20 mouse cellular contexts compared by ENCODE assay signal in genomic region chr1:174649421-174649826, GRCm38 (mm10).
DNase-seq lines count a peak whose midpoint lies in the region; ATAC-seq lines count a peak whose summit lies in the region.
"Had no signal": no experiment of that assay in that cellular context is flagged by ENCODE, and none has a peak within 500 bp of the region (broad histone marks: within the 10 kb centered on the region; RNA-seq: fewer than 3 reads in every experiment).

No protein-coding gene starts in this region.

- no peak overlapping the region for H3K4me2 ChIP-seq in forebrain, embryonic 16.5 days (ENCODE audit: low read length)
- no peak overlapping the region for H3K4me2 ChIP-seq in forebrain, embryonic 12.5 days
- no peak overlapping the region for H3K4me2 ChIP-seq in embryonic facial prominence, embryonic 11.5 days (ENCODE audit: low read depth, low read length)
- H3K4me2 ChIP-seq in hindbrain, embryonic 11.5 days (replicated peaks; ENCODE audit: low read depth, low read length): no peak overlapping the region
- no peak overlapping the region for H3K4me2 ChIP-seq in midbrain, embryonic 15.5 days
- H3K4me2 ChIP-seq: embryonic facial prominence, embryonic 12.5 days; limb, embryonic 15.5 days had no signal

- H3K9me3 ChIP-seq in forebrain, embryonic 16.5 days (ENCODE audit: control insufficient read depth, low read length): no peaks in the 10 kb centered on the region
- H3K9me3 ChIP-seq in forebrain, embryonic 12.5 days: no peaks in the 10 kb centered on the region
- H3K9me3 ChIP-seq in embryonic facial prominence, embryonic 11.5 days (replicated peaks; ENCODE audit: control insufficient read depth, low read length): no peaks in the 10 kb centered on the region
- no peaks in the 10 kb centered on the region for H3K9me3 ChIP-seq in hindbrain, embryonic 11.5 days (ENCODE audit: control insufficient read depth, low read length)
- H3K9me3 ChIP-seq in midbrain, embryonic 15.5 days: no peaks in the 10 kb centered on the region
- H3K9me3 ChIP-seq: embryonic facial prominence, embryonic 12.5 days; limb, embryonic 15.5 days had no signal

- H3K4me3 ChIP-seq in forebrain, embryonic 16.5 days (replicated peaks; ENCODE audit: low read length): no peak overlapping the region
- H3K4me3 ChIP-seq in forebrain, embryonic 12.5 days (replicated peaks): no peak overlapping the region
- H3K4me3 ChIP-seq in embryonic facial prominence, embryonic 11.5 days (ENCODE audit: low read depth, low read length): no peak overlapping the region
- H3K4me3 ChIP-seq in hindbrain, embryonic 11.5 days (ENCODE audit: low read depth, low read length): no peak overlapping the region
- H3K4me3 ChIP-seq in midbrain, embryonic 15.5 days: no peak overlapping the region
- H3K4me3 ChIP-seq: embryonic facial prominence, embryonic 12.5 days; limb, embryonic 15.5 days; megakaryocyte, embryonic 14.5 days had no signal

- peak; percentile 52 for DNase-seq in embryonic facial prominence, embryonic 11.5 days (ENCODE audit: low spot score)
- peak; percentile 25 for DNase-seq in hindbrain, embryonic 11.5 days (ENCODE audit: low spot score)
- DNase-seq in spleen, postnatal 10 days (ENCODE audit: low spot score in 2 of 2): no peak
- no peak for DNase-seq in left cerebral cortex, adult 11 months (ENCODE audit: low spot score)
- DNase-seq: adrenal gland, postnatal 36 days; B cell, adult 2 months; cerebellum, adult 9-11 months; gastrocnemius, postnatal 25 days; heart, postnatal 10 days; kidney, adult 2 months; kidney, postnatal 25 days; layer of hippocampus, adult 9-11 months; lung, postnatal 14 days; retina, postnatal 1 day had no signal

- no peaks in the 10 kb centered on the region for H3K4me1 ChIP-seq in forebrain, embryonic 16.5 days (replicated peaks; ENCODE audit: control insufficient read depth, insufficient read depth, low read length)
- peaks cover 8% of the 10 kb centered on the region for H3K4me1 ChIP-seq in forebrain, embryonic 12.5 days
- H3K4me1 ChIP-seq in embryonic facial prominence, embryonic 11.5 days (ENCODE audit: control insufficient read depth, insufficient read depth, low read length): no peaks in the 10 kb centered on the region
- H3K4me1 ChIP-seq in hindbrain, embryonic 11.5 days (replicated peaks; ENCODE audit: control insufficient read depth, insufficient read depth, low read length): no peaks in the 10 kb centered on the region
- H3K4me1 ChIP-seq in midbrain, embryonic 15.5 days: no peaks in the 10 kb centered on the region
- H3K4me1 ChIP-seq: embryonic facial prominence, embryonic 12.5 days; limb, embryonic 15.5 days; megakaryocyte, embryonic 14.5 days had no signal

- H3K36me3 ChIP-seq in forebrain, embryonic 16.5 days (ENCODE audit: control insufficient read depth, insufficient read depth): no peaks in the 10 kb centered on the region
- 0 out of 2 replicates have a peak, but pooled peaks cover 4% of the 10 kb centered on the region for H3K36me3 ChIP-seq in forebrain, embryonic 12.5 days (replicated peaks)
- H3K36me3 ChIP-seq in embryonic facial prominence, embryonic 11.5 days (replicated peaks; ENCODE audit: control insufficient read depth, insufficient read depth, low read depth, low read length): no peaks in the 10 kb centered on the region
- H3K36me3 ChIP-seq in hindbrain, embryonic 11.5 days (ENCODE audit: control insufficient read depth, insufficient read depth, low read length): no peaks in the 10 kb centered on the region
- H3K36me3 ChIP-seq in midbrain, embryonic 15.5 days (replicated peaks): no peaks in the 10 kb centered on the region
- H3K36me3 ChIP-seq: embryonic facial prominence, embryonic 12.5 days; limb, embryonic 15.5 days had no signal

- no peak overlapping the region for H3K9ac ChIP-seq in forebrain, embryonic 16.5 days (replicated peaks; ENCODE audit: low read depth, low read length)
- H3K9ac ChIP-seq in forebrain, embryonic 12.5 days: no peak overlapping the region
- no peak overlapping the region for H3K9ac ChIP-seq in embryonic facial prominence, embryonic 11.5 days (replicated peaks; ENCODE audit: low read length)
- no peak overlapping the region for H3K9ac ChIP-seq in hindbrain, embryonic 11.5 days (ENCODE audit: low read depth, low read length)
- H3K9ac ChIP-seq in midbrain, embryonic 15.5 days: no peak overlapping the region
- H3K9ac ChIP-seq: embryonic facial prominence, embryonic 12.5 days; limb, embryonic 15.5 days had no signal

- peak; percentile 55 for ATAC-seq in forebrain, embryonic 16.5 days
- no peak for ATAC-seq in forebrain, embryonic 12.5 days (ENCODE audit: low FRiP score)
- peak; percentile 48; the same call in 1 of the 2 replicates for ATAC-seq in embryonic facial prominence, embryonic 11.5 days (replicated peaks; ENCODE audit: insufficient number of reproducible peaks, low FRiP score, low TSS enrichment, low read depth)
- peak; percentile 56 for ATAC-seq in hindbrain, embryonic 11.5 days (ENCODE audit: low FRiP score)
- peak; percentile 83 for ATAC-seq in midbrain, embryonic 15.5 days (replicated peaks)

- no peak overlapping the region for H3K27ac ChIP-seq in forebrain, embryonic 16.5 days (ENCODE audit: low read length)
- H3K27ac ChIP-seq in forebrain, embryonic 12.5 days: no peak overlapping the region
- no peak overlapping the region for H3K27ac ChIP-seq in embryonic facial prominence, embryonic 11.5 days (replicated peaks; ENCODE audit: low read depth, low read length)
- H3K27ac ChIP-seq in hindbrain, embryonic 11.5 days (ENCODE audit: low read depth, low read length): peak overlapping the region; percentile 47; the same call in 1 of the 2 replicates
- peak overlapping the region; percentile 56 for H3K27ac ChIP-seq in midbrain, embryonic 15.5 days
- H3K27ac ChIP-seq: embryonic facial prominence, embryonic 12.5 days; limb, embryonic 15.5 days had no signal

- no peaks in the 10 kb centered on the region for H3K27me3 ChIP-seq in forebrain, embryonic 16.5 days (replicated peaks; ENCODE audit: control insufficient read depth, insufficient read depth, low read length)
- H3K27me3 ChIP-seq in forebrain, embryonic 12.5 days: no peaks in the 10 kb centered on the region
- H3K27me3 ChIP-seq in embryonic facial prominence, embryonic 11.5 days (ENCODE audit: control insufficient read depth, insufficient read depth, low read length): no peaks in the 10 kb centered on the region
- H3K27me3 ChIP-seq in hindbrain, embryonic 11.5 days (ENCODE audit: control insufficient read depth, insufficient read depth, low read length): no peaks in the 10 kb centered on the region
- H3K27me3 ChIP-seq in midbrain, embryonic 15.5 days (replicated peaks): no peaks in the 10 kb centered on the region
- H3K27me3 ChIP-seq: embryonic facial prominence, embryonic 12.5 days; limb, embryonic 15.5 days; megakaryocyte, embryonic 14.5 days had no signal

- WGBS in forebrain, embryonic 16.5 days: 60% methylated on average over 11 of the region's 11 CpGs
- 61% methylated on average over 11 of the region's 11 CpGs for WGBS in forebrain, embryonic 12.5 days
- 60% methylated on average over 11 of the region's 11 CpGs for WGBS in embryonic facial prominence, embryonic 11.5 days
- 52% methylated on average over 11 of the region's 11 CpGs for WGBS in hindbrain, embryonic 11.5 days
- 31% methylated on average over 11 of the region's 11 CpGs for WGBS in midbrain, embryonic 15.5 days

Comparison
In these comparisons a context has a peak if more than half of its experiments do, and no peak if none do; other contexts are left out.
1. H3K27ac ChIP-seq: peak in hindbrain, embryonic 11.5 days (single experiment) and midbrain, embryonic 15.5 days (single experiment); none in forebrain, embryonic 16.5 days (single experiment), forebrain, embryonic 12.5 days (single experiment) and embryonic facial prominence, embryonic 11.5 days (single experiment).
2. DNase-seq: peak in embryonic facial prominence, embryonic 11.5 days (single experiment) and hindbrain, embryonic 11.5 days (single experiment); none in spleen, postnatal 10 days (0 of 2) and left cerebral cortex, adult 11 months (single experiment).